Mouse (Mus musculus): ENCODE measurements at regions not wholly inside any gene's neighbourhood (a gene's known extent, or its start where the extent isn't known, plus 50 kb on each side); places are given as distances from the start of the nearest gene placed in this dataset.

- TF ChIP-seq POLR2A (IDR thresholded peaks at IDR 0.05; ENCODE audit: control insufficient read depth in 1 of 2, insufficient read depth in 1 of 2, low read depth in 1 of 2, low read length in 2 of 2, poor library complexity in 1 of 2) = no peak
- no peak for TF ChIP-seq CTCF (IDR thresholded peaks at IDR 0.05 in 2 of 3, conservative IDR thresholded peaks at IDR 0.05 in 1 of 3; ENCODE audit: control insufficient read depth in 1 of 3, insufficient read depth in 1 of 3, low read depth in 2 of 3, low read length in 3 of 3, poor library complexity in 1 of 3, severe bottlenecking in 1 of 3)
- no peak for TF ChIP-seq TAL1 (IDR thresholded peaks at IDR 0.05; ENCODE audit: low read length)
- no peak for TF ChIP-seq ZMIZ1 (IDR thresholded peaks at IDR 0.05; ENCODE audit: low read depth, low read length)
- no peak for TF ChIP-seq EP300 (IDR thresholded peaks at IDR 0.05; ENCODE audit: low read depth in 1 of 2, low read length in 2 of 2)
- TF ChIP-seq CHD2 (IDR thresholded peaks at IDR 0.05; ENCODE audit: low read length) = no peak
- TF ChIP-seq ZC3H11A (IDR thresholded peaks at IDR 0.05; ENCODE audit: low read depth, low read length) = no peak
- TF ChIP-seq TCF12 (IDR thresholded peaks at IDR 0.05; ENCODE audit: low read depth, low read length) = no peak
- no peak for TF ChIP-seq MAFK (IDR thresholded peaks at IDR 0.05; ENCODE audit: borderline replicate concordance, low read depth, low read length)
These were observed 193.8 kb downstream of the Irs2 start for GRCm38 (mm10) chr8:10814499-10814898.
